Mouse (Mus musculus) midbrain, embryonic 11.5 days (tissue): Measurements from ENCODE around the gene Abcf3. TPM values are rescaled to one million over a fixed set of nuclear protein-coding genes. Genes with fewer than 3 reads are reported as not detected.

Experiments used
- ATAC-seq: fragments of 200-750 bp; cut with Nextera tagmentation; 2 replicates; pipeline ENCODE4 v1.8.0; 2017; ENCODE audit warnings: moderate TSS enrichment, moderate library complexity; ENCODE audit not compliant: low FRiP score
- DNase-seq: peaks from one replicate; pipeline ENCODE4 v3.0.0; 2015; ENCODE audit warnings: low spot score; ENCODE audit errors: missing footprints
- H3K27ac ChIP-seq: fragments of 300-500 bp; sonication (generic); 2 replicates; pipeline ENCODE4 v1.5.1; 2014; ENCODE audit warnings: low read depth, low read length
- H3K27me3 ChIP-seq: fragments of 300-500 bp; sonication (generic); 2 replicates; pipeline ENCODE4 v1.6.1; 2014; ENCODE audit warnings: mild to moderate bottlenecking, low read length, moderate library complexity, mixed read lengths; ENCODE audit not compliant: control insufficient read depth, insufficient read depth
- H3K36me3 ChIP-seq: fragments of 300-500 bp; sonication (generic); 2 replicates; pipeline ENCODE4 v1.6.1; 2014; ENCODE audit warnings: mild to moderate bottlenecking, low read length, moderate library complexity, mixed read lengths; ENCODE audit not compliant: control insufficient read depth, insufficient read depth
- H3K4me1 ChIP-seq: fragments of 300-500 bp; sonication (generic); 2 replicates; pipeline ENCODE4 v1.6.1; 2014; ENCODE audit warnings: low read length; ENCODE audit not compliant: control insufficient read depth, insufficient read depth
- H3K4me2 ChIP-seq: fragments of 300-500 bp; sonication (generic); 2 replicates; pipeline ENCODE4 v1.6.1; 2014; ENCODE audit warnings: mild to moderate bottlenecking, moderate library complexity
- H3K4me3 ChIP-seq: fragments of 300-500 bp; sonication (generic); 2 replicates; pipeline ENCODE4 v1.5.1; 2014; ENCODE audit warnings: low read depth, low read length
- H3K9ac ChIP-seq: fragments of 300-500 bp; sonication (generic); 2 replicates; pipeline ENCODE4 v1.6.1; 2014; ENCODE audit warnings: low read length
- H3K9me3 ChIP-seq: fragments of 300-500 bp; sonication (generic); 2 replicates; pipeline ENCODE4 v1.6.1; 2016; ENCODE audit warnings: low read length; ENCODE audit not compliant: control insufficient read depth
- WGBS: fragments of 180-500 bp; shearing (Covaris S2); extraction: QIAGEN DNeasy Blood & Tissue Kit; methylation state at CpG from one replicate; pipeline ENCODE4 v1.1.7; 2014; 5-methylcytosine and 5-hydroxymethylcytosine counted together
- polyA plus RNA-seq: library from polyadenylated mRNA; unstranded; fragments of >200 nt; fragmentation: Nextera tagmentation; extraction: Ambion mirVana; gene quantifications from 2 replicates; pipeline ENCODE4 v1.2.1, GENCODE M21; 2014

The Abcf3 gene
- polyA plus RNA-seq, 1 experiment from 2014 or later = 62.2 TPM

DNA sequence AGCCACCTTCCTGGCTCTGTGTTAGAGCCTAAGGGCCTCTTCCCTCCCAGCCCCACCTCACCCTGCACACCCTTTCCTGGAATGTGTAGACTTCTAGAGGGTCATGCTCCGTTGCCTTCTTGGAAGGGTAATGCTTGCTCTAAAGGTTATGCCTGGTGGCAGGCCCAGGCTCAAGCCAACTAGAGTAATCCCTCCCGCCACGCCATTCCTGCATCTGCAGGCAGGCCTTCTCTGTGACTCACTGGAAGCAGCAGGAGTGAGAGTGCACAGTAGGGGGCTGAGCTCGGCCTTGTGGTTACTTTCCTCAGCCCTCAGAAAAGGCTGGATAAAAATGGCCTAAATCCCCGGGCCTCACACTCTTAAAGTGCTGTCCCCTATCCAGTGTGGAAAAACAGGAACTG, 11.3 kb upstream of the Abcf3 start:
- no peaks in the 10 kb centered on the region for H3K9me3 ChIP-seq
- H3K4me2 ChIP-seq = peak overlapping the region; percentile 87
- peak; percentile 87 for DNase-seq
- H3K27me3 ChIP-seq = no peaks in the 10 kb centered on the region
- H3K36me3 ChIP-seq = peaks cover 16% of the 10 kb centered on the region
- peak overlapping the region; percentile 73 for H3K4me3 ChIP-seq
- 10% methylated on average over 5 of the region's 5 CpGs for WGBS
- H3K9ac ChIP-seq = peak overlapping the region; percentile 53
- peaks cover 16% of the 10 kb centered on the region for H3K4me1 ChIP-seq
- H3K27ac ChIP-seq = no peak overlapping the region
- ATAC-seq = no peak

DNA sequence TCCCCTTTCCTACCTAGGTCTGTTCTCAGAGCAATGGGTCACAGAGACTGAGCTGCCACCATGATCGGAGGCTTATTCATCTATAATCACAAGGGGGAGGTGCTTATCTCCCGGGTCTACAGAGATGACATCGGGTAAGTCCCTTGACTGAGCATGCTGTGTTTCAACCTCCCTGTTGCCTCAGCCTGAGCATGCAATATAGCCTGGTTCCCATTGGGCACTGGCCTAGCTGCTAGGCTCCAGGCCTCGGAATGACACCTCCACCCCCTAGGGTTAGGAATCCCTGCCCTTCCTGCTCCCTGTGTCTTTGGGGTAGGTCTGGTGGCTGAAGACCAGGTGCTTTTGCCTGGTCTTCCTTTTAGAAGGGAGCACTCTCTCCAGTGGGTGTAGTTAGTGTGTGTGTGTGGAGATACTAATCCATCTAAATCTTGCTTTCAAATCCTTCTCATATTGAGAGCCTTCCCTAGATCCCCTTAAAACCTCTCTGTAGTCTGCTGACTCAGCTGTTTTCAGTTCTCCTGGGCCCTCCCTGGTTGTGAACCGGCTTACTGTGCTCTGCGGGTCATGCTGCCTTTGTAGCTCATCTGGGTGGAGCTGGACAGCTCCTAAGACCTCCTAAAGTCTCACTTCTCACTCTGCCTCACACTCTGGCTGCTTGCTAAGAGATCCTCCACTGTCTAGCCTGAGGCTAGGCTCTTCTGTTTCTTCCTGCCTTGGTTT, 10.6 kb upstream of the Abcf3 start:
- Histone ChIP-seq H3K4me1 (peaks cover 16% of the 10 kb centered on the region), H3K27ac (no peak overlapping the region), H3K4me2 (peak overlapping the region; percentile 87), H3K36me3 (peaks cover 17% of the 10 kb centered on the region), H3K27me3 (no peaks in the 10 kb centered on the region), H3K4me3 (peak overlapping the region; percentile 73), H3K9ac (peak overlapping the region; percentile 53; the same call in 1 of the 2 replicates), H3K9me3 (no peaks in the 10 kb centered on the region)
- 25% methylated on average over 6 of the region's 6 CpGs for WGBS
- ATAC-seq = no peak
- DNase-seq = peak; percentile 62

DNA sequence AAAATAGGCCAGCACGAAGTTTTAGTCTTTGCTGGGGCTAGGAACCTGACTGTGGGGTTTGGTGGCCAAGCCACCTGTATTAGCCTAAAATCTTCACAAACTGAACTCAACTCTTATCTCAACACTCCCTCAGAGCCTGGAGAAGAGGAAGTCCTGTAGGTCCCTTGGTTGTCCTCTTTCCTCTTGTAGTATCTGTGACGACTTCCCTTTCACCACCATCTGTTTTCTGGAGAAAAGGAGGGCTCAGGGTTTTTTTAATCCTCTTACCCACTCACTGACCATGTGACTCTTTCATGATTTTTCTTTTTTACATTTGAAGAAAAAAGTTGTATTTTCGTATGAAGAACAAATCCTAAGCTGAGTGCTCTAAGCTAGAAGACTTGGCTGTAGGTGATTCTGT, 8.7 kb upstream of the Abcf3 start:
- H3K9me3 ChIP-seq = no peaks in the 10 kb centered on the region
- no peak overlapping the region for H3K4me2 ChIP-seq
- peaks cover 21% of the 10 kb centered on the region for H3K36me3 ChIP-seq
- no peaks in the 10 kb centered on the region for H3K27me3 ChIP-seq
- no peak for ATAC-seq
- no peak overlapping the region for H3K4me3 ChIP-seq
- no peak for DNase-seq
- no peak overlapping the region for H3K9ac ChIP-seq
- H3K4me1 ChIP-seq = peaks cover 16% of the 10 kb centered on the region
- WGBS = 78% methylated on average over 3 of the region's 3 CpGs
- no peak overlapping the region for H3K27ac ChIP-seq

DNA sequence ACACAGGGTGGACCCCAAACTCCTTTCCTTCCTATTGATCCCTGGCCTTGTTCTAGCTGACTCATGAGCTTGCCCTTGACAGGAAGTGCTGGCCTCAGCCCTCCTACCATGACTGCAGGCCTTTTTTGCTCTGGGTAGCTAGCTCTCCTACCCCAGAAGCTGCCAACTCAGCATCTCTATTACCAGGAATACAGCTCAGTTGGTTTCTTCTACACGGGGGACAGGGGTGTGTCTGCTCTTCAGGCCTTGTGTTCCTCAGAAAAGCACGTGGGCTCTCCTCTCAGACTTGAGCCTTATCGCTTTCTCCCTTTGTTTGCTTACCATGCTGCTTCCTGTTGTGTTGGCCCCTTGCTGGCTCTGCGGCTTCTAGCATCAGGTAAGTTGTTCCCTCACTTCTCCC, 7.9 kb upstream of the Abcf3 start:
- Histone ChIP-seq H3K9me3 (no peaks in the 10 kb centered on the region), H3K27ac (no peak overlapping the region), H3K4me1 (peaks cover 16% of the 10 kb centered on the region), H3K36me3 (peaks cover 25% of the 10 kb centered on the region), H3K4me3 (no peak overlapping the region), H3K9ac (no peak overlapping the region), H3K4me2 (no peak overlapping the region), H3K27me3 (no peaks in the 10 kb centered on the region)
- WGBS = 88% methylated on average over 4 of the region's 4 CpGs
- DNase-seq (no peak), ATAC-seq (no peak)

DNA sequence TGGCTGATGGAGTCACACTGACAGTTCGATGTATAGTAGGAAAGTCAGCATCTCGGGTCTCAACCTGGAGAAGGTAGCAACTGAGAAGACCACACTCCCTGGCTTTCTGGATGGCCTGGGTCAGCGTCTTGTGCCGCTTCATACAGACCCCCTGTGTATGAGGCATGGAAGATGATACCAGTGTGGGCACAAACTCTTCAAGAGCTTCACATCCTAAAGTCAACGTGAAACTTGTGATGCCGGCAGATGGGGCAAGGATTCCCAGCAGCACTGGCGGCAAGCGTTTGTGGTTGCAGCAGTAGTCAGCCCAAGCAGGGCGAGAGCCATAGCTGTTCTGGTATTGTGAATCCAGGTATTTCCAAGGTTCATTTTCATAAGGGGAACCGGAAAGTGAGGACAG, 2.7 kb upstream of the Abcf3 start:
- Histone ChIP-seq H3K9me3 (no peaks in the 10 kb centered on the region), H3K27me3 (no peaks in the 10 kb centered on the region), H3K36me3 (peaks cover 16% of the 10 kb centered on the region), H3K4me3 (no peak overlapping the region), H3K4me1 (peaks cover 8% of the 10 kb centered on the region), H3K27ac (no peak overlapping the region), H3K9ac (no peak overlapping the region), H3K4me2 (no peak overlapping the region)
- ATAC-seq (no peak), DNase-seq (no peak)
- WGBS = 91% methylated on average over 10 of the region's 10 CpGs

DNA sequence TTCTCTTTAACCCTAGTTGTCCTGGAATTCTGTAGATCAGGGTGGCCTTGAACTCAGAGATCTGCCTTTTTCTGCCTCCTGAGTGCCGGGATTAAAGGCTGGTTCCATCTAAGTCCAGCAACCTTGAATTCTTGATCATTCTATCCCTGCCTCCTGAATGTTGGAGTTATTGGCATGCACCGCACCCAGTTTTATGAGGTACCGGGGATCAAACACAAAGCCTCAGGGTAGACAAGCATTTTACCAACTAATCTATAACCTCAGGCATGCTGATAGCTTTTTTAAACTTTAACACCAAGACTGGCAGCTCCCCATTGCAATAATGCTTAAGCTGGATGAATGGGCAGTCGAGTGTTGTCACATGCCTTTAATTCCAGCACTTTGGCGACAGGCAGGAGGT, 954 bp upstream of the Abcf3 start:
- Histone ChIP-seq H3K4me2 (peak overlapping the region; percentile 81), H3K9ac (no peak overlapping the region; the same call in 1 of the 2 replicates), H3K9me3 (no peaks in the 10 kb centered on the region), H3K27me3 (no peaks in the 10 kb centered on the region), H3K4me3 (no peak overlapping the region), H3K27ac (no peak overlapping the region), H3K4me1 (peaks cover 8% of the 10 kb centered on the region), H3K36me3 (peaks cover 20% of the 10 kb centered on the region)
- DNase-seq = no peak
- ATAC-seq = no peak
- 52% methylated on average over 5 of the region's 5 CpGs for WGBS

DNA sequence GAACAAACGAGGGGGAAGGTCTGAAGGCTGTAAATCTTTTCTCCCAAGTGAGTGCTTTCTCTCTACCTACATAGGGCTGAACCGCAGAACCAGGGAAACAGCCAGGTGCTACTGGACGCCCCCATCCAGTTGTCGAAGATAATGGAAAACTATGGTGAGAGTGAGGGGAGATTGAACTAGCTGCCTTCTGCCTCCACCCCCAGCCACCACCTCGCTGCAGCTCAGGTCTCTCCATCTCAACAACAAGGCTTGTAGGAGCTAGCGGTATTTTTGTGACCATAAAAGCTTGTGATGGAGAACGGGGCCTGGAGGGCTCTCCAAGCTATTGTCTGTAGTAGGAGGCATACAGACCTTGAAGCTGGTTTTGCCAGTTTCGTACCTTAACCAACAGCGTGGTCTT, 784 bp downstream of the Abcf3 start:
- Histone ChIP-seq H3K9me3 (no peaks in the 10 kb centered on the region), H3K9ac (peak overlapping the region; percentile 76), H3K4me3 (peak overlapping the region; percentile 77), H3K4me2 (peak overlapping the region; percentile 71), H3K27ac (no peak overlapping the region), H3K36me3 (peaks cover 17% of the 10 kb centered on the region), H3K4me1 (peaks cover 8% of the 10 kb centered on the region), H3K27me3 (no peaks in the 10 kb centered on the region)
- 52% methylated on average over 9 of the region's 9 CpGs for WGBS
- DNase-seq (peak; percentile 77), ATAC-seq (no peak)

DNA sequence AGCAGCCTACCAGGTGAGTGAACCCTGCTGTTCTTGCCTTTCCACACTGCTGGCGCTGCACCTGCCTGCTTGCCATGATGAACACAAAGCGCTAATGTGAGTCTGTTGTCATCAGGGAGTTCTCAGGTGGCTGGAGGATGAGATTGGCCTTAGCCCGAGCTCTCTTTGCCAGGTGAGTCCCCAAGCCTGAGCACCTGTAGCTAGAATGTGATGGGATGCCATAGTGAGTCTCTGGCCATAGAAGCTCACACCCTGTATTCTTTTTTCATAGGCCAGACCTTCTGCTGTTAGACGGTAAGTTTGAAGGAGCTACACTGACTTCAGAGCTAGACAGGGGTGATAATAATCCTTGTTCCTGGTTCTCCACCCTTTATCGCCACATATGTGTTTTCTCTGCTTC, 3.3 kb downstream of the Abcf3 start:
- Histone ChIP-seq H3K27ac (no peak overlapping the region), H3K9ac (no peak overlapping the region), H3K4me2 (no peak overlapping the region), H3K9me3 (no peaks in the 10 kb centered on the region), H3K4me3 (no peak overlapping the region), H3K27me3 (no peaks in the 10 kb centered on the region), H3K4me1 (peaks cover 8% of the 10 kb centered on the region), H3K36me3 (peaks cover 15% of the 10 kb centered on the region; the same call in 1 of the 2 replicates)
- ATAC-seq (no peak), DNase-seq (peak; percentile 51)
- WGBS = 93% methylated on average over 5 of the region's 5 CpGs

DNA sequence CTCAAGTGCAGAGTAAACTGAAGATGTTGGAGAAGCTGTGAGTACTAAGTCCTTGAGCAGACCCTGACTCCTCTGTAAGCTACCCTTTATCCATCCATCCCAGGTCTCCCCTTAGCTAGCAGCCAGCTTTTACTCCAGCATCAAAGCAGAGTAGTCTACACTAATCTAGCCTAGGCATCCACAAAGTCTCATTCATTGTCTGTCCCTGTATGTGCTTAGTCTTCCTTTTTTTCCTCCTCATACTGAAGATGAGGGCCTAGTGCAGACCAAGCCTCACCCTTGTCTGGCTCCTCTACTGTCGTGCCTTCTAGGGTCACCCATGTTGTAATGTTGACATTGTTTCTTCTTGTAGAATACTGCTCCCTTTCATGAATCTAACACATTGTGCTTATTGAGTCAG, 4.2 kb downstream of the Abcf3 start:
- H3K9me3 ChIP-seq = no peaks in the 10 kb centered on the region
- no peak overlapping the region for H3K9ac ChIP-seq
- peaks cover 15% of the 10 kb centered on the region; the same call in 1 of the 2 replicates for H3K36me3 ChIP-seq
- peak; percentile 76 for DNase-seq
- ATAC-seq = no peak
- 90% methylated on average over 1 of the region's 1 CpGs for WGBS
- H3K27me3 ChIP-seq = no peaks in the 10 kb centered on the region
- no peak overlapping the region for H3K4me3 ChIP-seq
- H3K4me2 ChIP-seq = no peak overlapping the region
- peaks cover 6% of the 10 kb centered on the region for H3K4me1 ChIP-seq
- no peak overlapping the region for H3K27ac ChIP-seq
